Mouse (Mus musculus) fat pad, adult 2 months (tissue): ENCODE data around the gene Mboat2.

Source experiments
- DNase-seq: peaks from one replicate; pipeline ENCODE4 v3.0.0-alpha.2; 2011; ENCODE audit warnings: low read depth, low spot score; ENCODE audit errors: extremely low read depth

Gene Mboat2

DNA sequence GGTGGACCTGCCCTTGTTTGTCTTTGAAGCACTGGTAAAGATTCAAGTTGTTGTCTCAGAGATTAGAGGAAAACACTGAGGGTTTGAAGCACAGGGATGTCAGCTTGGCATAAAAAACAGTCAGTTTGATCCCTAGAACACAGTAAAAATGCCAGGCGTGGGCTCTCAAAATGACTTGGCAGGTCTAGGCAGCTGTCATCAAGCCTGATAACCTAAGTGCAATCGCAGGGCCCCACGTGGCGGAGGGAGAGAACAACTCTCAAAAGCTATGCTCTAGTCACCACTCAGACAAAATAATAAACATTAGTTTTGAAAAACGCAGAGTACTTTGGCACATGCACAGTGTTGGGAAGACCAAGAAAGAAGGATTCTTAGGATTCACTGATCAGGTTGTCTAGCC, 154.5 kb downstream of the Mboat2 start:
- no peak for DNase-seq

- no peak for DNase-seq
These were observed 164.7 kb downstream of the Mboat2 start for GRCm38 (mm10) chr12:24995350-24995749.

DNA sequence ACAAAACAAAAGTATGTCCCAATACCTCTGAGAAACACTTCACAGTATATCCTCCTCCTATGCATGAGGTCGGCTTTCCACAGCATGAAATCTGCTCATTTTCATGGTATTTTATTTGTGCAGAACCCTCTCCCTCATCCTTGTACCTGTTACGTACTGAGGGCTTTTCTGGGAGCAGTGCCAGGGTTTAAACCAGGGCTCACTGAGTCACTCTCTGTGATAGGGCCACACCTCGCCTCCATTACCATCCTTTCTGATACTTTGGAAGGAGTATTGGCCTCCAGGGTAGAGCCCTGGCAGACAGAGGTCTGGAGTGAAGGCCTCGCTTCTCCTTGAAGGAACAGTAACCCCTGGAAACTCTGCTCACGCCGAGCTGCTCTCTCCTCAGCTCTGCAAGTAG, 174.7 kb downstream of the Mboat2 start:
- no peak for DNase-seq

- no peak for DNase-seq
These were observed 179.3 kb downstream of the Mboat2 start for GRCm38 (mm10) chr12:25009957-25010356.

- no peak for DNase-seq
These were observed 179.7 kb downstream of the Mboat2 start for GRCm38 (mm10) chr12:25010416-25010815.

DNA sequence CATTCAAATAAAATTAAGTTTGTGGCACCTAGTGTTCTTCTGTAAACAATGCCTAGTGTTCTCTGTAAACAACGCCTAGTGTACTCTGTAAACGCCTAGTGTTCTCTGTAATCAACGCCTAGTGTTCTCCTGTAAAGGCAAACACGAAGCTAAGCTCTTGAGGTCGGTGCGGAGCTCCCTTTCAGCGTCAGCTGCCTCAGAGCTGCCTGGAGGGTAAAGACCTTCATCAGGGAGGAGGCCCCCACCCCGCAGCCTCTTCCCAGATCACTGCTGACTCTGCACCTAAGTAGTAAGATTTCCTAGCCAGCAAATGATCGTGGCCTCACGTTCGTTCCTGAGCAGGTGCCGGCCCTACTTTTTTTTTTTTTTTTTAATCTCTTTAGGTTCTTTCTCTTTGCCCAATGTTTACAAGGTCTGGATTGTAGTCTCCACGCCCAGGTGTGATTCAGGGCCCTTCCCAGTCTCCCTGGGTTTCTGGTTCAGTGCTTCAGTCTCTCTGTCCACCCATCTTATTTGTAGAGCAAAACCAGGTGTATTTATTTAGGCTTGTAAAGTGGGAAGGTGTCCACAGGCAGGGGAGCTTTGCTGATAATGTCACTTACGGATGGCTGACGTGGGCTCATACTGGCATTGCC, 181.2 kb downstream of the Mboat2 start:
- DNase-seq, result no peak

GRCm38 (mm10) chr12:25012555-25013540, 182.2 kb downstream of the Mboat2 start:
- no peak for DNase-seq
